Mouse (Mus musculus): ENCODE data around the gene Cops6.

The Cops6 gene

DNA sequence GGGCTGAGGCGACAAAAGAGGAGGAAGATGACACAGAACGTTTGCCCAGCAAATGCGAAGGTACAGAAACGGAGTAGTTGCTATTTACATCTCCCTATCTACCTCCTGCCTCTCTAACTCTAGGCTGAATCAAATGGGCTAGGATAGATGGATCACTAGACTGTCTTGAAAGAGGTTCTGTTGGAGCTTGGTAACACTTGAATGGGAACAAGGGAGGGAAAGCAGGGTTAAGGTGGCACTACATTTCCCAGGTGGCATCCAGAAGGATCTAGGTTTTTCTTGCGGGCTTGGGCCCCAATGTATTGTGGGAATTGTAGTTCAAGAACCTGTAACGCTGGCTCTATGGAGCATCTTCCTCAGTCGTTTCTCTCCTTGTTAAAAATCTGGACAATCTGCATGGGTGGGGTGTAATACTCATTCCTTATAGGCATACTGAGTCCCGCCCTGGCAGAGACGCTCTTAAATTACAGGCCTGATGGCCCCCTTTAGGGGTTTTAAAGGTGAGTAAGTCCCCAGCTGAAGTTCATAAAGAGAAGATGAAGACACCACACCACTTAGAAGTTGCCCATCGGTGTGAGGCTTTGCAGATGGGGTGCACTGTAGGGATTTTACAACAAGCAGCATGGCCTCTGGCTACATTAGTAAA, 26.9 kb downstream of the Cops6 start:
- DNase-seq (ENCODE audit: low spot score) = peak; percentile 67

DNA sequence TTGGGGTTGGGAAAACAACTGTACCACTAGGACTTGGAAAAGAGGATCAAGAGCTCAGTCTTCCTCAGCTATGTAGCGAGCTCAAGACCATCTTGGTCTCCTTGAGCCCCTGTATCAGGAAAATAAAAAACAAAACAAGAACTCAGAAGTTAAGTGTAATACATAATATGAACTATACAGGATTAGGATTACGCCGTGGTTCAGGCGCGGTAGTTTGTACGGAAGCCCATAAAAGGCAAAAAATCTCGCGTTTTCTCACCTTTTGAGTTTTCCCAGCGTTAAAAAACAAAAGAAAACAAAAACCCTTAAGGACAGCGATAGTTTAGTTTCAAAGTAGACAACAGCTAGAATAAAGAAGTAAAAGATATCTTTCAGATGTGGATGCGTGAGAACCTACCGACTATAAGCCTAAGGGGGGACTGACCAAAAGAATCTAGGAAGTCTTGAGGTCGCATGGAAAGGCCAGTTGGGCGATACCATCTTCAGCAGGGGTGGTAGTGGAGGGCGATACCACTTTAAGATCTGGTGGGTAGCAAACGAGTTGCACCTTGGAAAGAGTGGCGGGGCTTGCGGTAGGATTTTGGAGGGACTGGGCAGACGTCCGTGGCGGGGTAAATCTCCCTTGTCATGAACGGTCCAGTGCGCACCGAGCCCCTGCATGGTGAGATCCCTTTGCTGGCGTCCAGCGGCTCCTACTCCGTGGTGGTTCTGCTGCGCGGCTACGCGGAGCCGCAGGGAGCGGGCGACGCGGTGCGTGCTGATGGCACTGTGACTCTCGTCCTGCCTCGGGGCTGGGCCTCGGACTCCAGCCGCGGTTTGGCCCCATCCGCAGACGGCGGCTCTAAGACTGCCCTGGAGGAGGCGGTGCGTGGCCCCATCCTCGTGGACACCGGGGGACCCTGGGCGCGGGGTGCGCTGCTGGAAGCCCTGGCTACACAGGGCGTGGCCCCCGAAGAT, 33.2 kb downstream of the Cops6 start, which contains the start of gene Mblac1:
Gene Mblac1, plus strand, starts transcription at position 544 of the 957 bp plus-strand sequence.
- DNase-seq (ENCODE audit: low spot score) = peak; percentile 84

DNA sequence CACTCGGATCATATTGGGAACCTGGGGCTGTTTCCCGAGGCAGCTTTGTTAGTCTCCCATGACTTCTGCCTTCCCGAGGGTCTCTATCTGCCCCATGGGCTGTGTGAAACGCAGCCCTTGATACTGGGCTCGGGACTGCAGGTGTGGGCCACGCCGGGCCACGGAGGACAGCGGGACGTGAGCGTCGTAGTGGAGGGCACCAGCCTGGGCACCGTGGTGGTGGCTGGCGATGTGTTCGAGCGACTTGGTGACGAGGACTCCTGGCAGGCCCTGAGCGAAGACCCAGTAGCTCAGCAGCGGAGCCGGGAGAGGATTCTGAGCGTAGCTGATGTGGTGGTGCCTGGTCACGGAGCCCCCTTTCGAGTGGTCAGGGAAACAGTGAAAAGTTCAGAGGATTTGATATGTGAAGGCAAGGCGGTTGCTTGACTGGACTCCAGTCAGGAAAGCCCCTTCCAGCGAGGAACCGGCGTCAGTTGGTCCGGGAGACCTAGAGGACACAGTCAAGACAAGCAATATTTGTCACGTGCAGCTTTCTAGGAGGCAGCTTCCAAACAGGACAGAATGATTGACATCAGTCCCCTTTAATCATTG, 34.0 kb downstream of the Cops6 start:
- peak; percentile 24 for DNase-seq (ENCODE audit: low spot score)

DNA sequence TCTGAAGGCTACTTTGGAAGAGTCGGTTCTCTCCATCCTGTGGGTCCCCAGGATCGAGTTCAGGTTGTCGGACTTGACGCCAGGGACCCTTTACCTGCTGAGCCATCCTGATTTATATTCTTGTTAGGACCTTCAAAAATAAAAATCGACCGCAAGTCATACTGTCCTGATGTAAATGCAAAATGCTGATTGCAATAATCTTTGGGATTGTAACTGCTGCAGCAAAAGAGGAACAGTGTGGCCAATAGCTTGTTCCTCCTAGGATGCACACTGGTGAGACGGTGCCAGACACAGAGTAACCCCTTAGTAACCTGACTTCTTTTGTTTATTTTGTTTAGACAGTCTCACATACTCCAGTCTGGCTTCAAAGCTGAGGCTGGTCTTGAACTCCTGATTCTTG, 34.6 kb downstream of the Cops6 start:
- DNase-seq (ENCODE audit: low spot score) = no peak

DNA sequence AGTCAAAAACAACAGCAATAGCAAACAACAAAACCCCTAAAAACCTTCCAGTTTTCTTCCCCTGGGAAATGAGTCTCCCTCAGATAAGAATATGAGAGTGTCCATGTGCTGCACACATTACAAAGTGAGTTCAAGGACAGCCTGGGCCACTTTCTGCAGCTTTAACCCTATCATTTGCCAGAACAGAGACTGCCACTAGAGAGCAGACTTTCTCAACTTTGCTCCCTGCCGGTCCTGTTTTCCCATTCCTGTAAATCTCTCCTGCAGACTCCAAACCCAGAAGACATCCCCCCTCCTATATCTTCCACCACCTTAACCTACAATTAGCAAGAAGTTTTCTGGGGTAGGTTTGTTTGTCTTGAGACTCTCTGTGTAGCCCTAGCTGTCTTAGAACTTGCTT, 38.7 kb downstream of the Cops6 start:
- DNase-seq (ENCODE audit: low spot score) = no peak

DNA sequence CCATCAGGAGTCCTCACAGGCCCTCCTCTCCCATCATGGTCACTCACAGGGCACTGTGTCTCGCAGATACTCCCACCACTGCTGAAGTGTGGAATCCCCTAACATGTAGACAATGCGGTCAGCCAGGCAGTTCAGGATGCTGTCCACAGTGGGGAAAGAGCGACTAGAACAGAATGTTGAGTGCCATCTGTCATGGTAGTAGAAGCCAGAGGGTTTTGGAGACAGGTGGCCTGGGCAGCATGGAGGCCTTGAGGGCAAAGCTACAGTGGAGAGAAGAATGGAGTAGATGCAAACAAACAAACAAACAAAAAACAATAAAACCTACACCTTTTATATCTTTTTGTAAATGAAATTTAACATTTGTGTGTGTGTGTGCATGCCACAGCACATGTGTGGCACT, 41.2 kb downstream of the Cops6 start:
- DNase-seq (ENCODE audit: low spot score) = no peak

DNA sequence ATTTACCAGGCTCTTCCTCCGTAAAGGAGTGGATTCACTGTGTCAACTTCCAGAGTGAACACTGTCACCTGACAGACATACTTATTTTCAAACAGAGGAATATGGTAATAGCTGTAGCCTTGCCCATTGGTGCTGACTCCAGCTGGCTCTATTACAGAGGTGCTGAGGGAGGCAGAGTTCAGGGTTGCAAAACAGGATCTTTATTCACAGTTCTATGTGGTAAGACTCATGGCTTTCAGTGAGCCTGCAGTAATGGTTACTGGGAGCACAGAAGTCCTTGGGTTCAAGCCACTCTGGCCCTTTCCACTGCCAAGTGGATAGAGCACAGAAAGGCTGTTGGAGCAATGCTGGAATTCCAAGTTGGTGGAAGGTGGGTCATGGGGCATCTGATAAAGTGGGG, 46.4 kb downstream of the Cops6 start:
- no peak for DNase-seq (ENCODE audit: low spot score)

DNA sequence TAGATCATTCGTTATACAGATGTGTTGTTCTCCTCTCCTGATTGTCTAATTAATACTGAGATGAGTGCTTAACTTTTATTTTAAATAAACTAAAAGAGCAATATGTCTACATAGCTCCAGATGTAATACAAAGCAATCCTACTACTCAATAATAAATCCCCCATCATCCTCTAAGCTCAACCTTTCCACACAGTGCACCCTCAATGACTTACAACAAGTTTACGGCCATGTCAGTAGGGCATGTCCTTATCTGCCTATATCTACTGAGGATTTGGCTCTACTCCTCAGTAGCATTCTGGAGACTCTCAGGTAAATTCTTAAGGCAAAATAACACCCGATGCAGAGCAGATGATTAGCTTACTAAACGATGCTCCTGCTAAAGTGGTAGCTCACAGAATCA, 47.0 kb downstream of the Cops6 start:
- DNase-seq (ENCODE audit: low spot score) = no peak

Measured in urinary bladder, postnatal 14 days (tissue).